Mouse (Mus musculus) MEL (cell line): ENCODE results near the gene Itln1. TPM values are rescaled to one million over a fixed set of nuclear protein-coding genes. Genes with fewer than 3 reads are reported as not detected.

Experiments
- DNase-seq: peaks from one replicate; pipeline ENCODE4 v3.0.0; 2011; ENCODE audit warnings: low read depth, low spot score
- H3K27ac ChIP-seq: 2 replicates; pipeline ENCODE4 v1.5.1; 2012; ENCODE audit warnings: low read depth, mild to moderate bottlenecking, control low read depth, low read length, moderate library complexity; ENCODE audit not compliant: control insufficient read depth
- H3K27me3 ChIP-seq, 2 experiments: fragments of 150-350 bp in 1 of 2; sonication (generic) in 1 of 2; 2 replicates each; pipeline ENCODE4 v1.6.1; 2012; ENCODE audit warnings: low read length in 2 of 2, mild to moderate bottlenecking in 2 of 2, improper control_type of control experiment in 1 of 2, moderate library complexity in 1 of 2; ENCODE audit not compliant: insufficient read depth in 2 of 2, control insufficient read depth in 1 of 2
- H3K36me3 ChIP-seq, 2 experiments: 2 replicates each; pipeline ENCODE4 v1.6.1; 2012 to 2014; ENCODE audit warnings: low read length in 2 of 2, improper control_type of control experiment in 1 of 2, inconsistent platforms in 1 of 2, mild to moderate bottlenecking in 1 of 2; ENCODE audit not compliant: insufficient read depth in 2 of 2, control insufficient read depth in 1 of 2
- H3K4me1 ChIP-seq, 2 experiments: fragments of 150-350 bp in 1 of 2; sonication (generic) in 1 of 2; 2 replicates each; pipeline ENCODE4 v1.6.1; 2012; ENCODE audit warnings: low read length in 2 of 2, improper control_type of control experiment in 1 of 2, mild to moderate bottlenecking in 1 of 2; ENCODE audit not compliant: insufficient read depth in 2 of 2, control insufficient read depth in 1 of 2
- H3K4me3 ChIP-seq, 2 experiments: fragments of 150-350 bp in 1 of 2; sonication (generic) in 1 of 2; 2 replicates each; pipeline ENCODE4 v1.5.1; 2012; ENCODE audit warnings: low read depth in 2 of 2, low read length in 2 of 2, mild to moderate bottlenecking in 2 of 2, moderate library complexity in 2 of 2, control low read depth in 1 of 2, improper control_type of control experiment in 1 of 2; ENCODE audit not compliant: control insufficient read depth in 1 of 2, insufficient read depth in 1 of 2
- H3K79me2 ChIP-seq: 2 replicates; pipeline ENCODE4 v1.6.1; 2012; ENCODE audit warnings: mild to moderate bottlenecking, low read length, moderate library complexity; ENCODE audit not compliant: control insufficient read depth, poor library complexity, insufficient read depth
- H3K9ac ChIP-seq: 2 replicates; pipeline ENCODE4 v1.6.1; 2012; ENCODE audit warnings: low read depth, mild to moderate bottlenecking, control low read depth, low read length, moderate library complexity; ENCODE audit not compliant: control insufficient read depth, poor library complexity, severe bottlenecking
- H3K9me3 ChIP-seq: fragments of 150-350 bp; sonication (generic); replicated peaks from 2 replicates; pipeline ENCODE4 v1.6.1; 2012; ENCODE audit warnings: mild to moderate bottlenecking, low read length, improper control_type of control experiment, moderate library complexity; ENCODE audit not compliant: insufficient read depth
- CHD2 ChIP-seq: IDR thresholded peaks from 2 replicates; pipeline ENCODE4 v1.6.1; 2011; ENCODE audit warnings: low read length, improper control_type of control experiment
- HCFC1 ChIP-seq: IDR thresholded peaks from 2 replicates; pipeline ENCODE4 v1.6.1; 2012; ENCODE audit warnings: low read depth, mild to moderate bottlenecking, inconsistent platforms, low read length, improper control_type of control experiment, moderate library complexity
- JUND ChIP-seq: IDR thresholded peaks from 2 replicates; pipeline ENCODE4 v1.6.1; 2011; ENCODE audit warnings: low read depth, mild to moderate bottlenecking, improper control_type of control experiment, low read length
- KAT2A ChIP-seq: conservative IDR thresholded peaks from 2 replicates; pipeline ENCODE4 v1.6.1; 2012; ENCODE audit warnings: low read depth, low read length, improper control_type of control experiment, inconsistent platforms
- MXI1 ChIP-seq: IDR thresholded peaks from 2 replicates; pipeline ENCODE4 v1.6.1; 2011; ENCODE audit warnings: mild to moderate bottlenecking, low read depth, low read length, improper control_type of control experiment
- POLR2AphosphoS2 ChIP-seq: IDR thresholded peaks from 2 replicates; pipeline ENCODE4 v1.6.1; 2011; ENCODE audit warnings: low read length, improper control_type of control experiment
- SIN3A ChIP-seq: IDR thresholded peaks from 2 replicates; pipeline ENCODE4 v1.6.1; 2012; ENCODE audit warnings: low read length, improper control_type of control experiment, inconsistent platforms
- TCF12 ChIP-seq: IDR thresholded peaks from 2 replicates; pipeline ENCODE4 v1.6.1; 2014; ENCODE audit warnings: low read depth, mild to moderate bottlenecking, inconsistent platforms, low read length, improper control_type of control experiment, moderate library complexity
- ZC3H11A ChIP-seq: IDR thresholded peaks from 2 replicates; pipeline ENCODE4 v1.6.1; 2012; ENCODE audit warnings: low read depth, mild to moderate bottlenecking, inconsistent platforms, low read length, improper control_type of control experiment
- ZMIZ1 ChIP-seq: IDR thresholded peaks from 2 replicates; pipeline ENCODE4 v1.6.1; 2012; ENCODE audit warnings: low read depth, mild to moderate bottlenecking, inconsistent platforms, low read length, improper control_type of control experiment, moderate library complexity
- ZNF384 ChIP-seq: IDR thresholded peaks from 2 replicates; pipeline ENCODE4 v1.6.1; 2012; ENCODE audit warnings: low read depth, mild to moderate bottlenecking, inconsistent platforms, low read length, improper control_type of control experiment
- polyA plus RNA-seq, 2 experiments: library from polyadenylated mRNA; stranded (reverse) in 1 of 2; unstranded in 1 of 2; fragments of >175 nt in 1 of 2; fragments of >200 nt in 1 of 2; gene quantifications; 2 replicates each; pipeline versions ENCODE4 v1.2.1 to v1.2.4; 2012; ENCODE audit warnings: low replicate concordance in 2 of 2, low read depth in 1 of 2; ENCODE audit not compliant: insufficient read length in 2 of 2, insufficient read depth in 1 of 2, missing spikeins in 1 of 2
- total RNA-seq: library from RNA; depleted of rRNA; stranded (reverse); fragments of 300-350 nt; gene quantifications from 2 replicates; pipeline ENCODE4 v1.2.3, GENCODE M21; 2012; rRNA removed

The Itln1 gene
- total and polyA plus RNA-seq, 3 experiments, result not detected

- Histone ChIP-seq H3K79me2 (no peaks in the 10 kb centered on the region), H3K4me3 (no peak overlapping the region), H3K36me3 (peaks cover 0 to 26% of the 10 kb centered on the region in 2 experiments; a peak in 2 of 4 replicates), H3K9me3 (no peaks in the 10 kb centered on the region), H3K4me1 (peaks cover 14 to 34% of the 10 kb centered on the region in 2 experiments), H3K27me3 (no peaks in the 10 kb centered on the region), H3K27ac (no peak overlapping the region), H3K9ac (peak overlapping the region; percentile 33; the same call in 1 of the 2 replicates)
- DNase-seq, result no peak
- no peak for TF ChIP-seq MXI1
- TF ChIP-seq POLR2AphosphoS2, result no peak
- no peak for TF ChIP-seq CHD2
- TF ChIP-seq TCF12, result no peak
- TF ChIP-seq ZC3H11A, result no peak
- TF ChIP-seq ZNF384, result no peak
- TF ChIP-seq JUND, result no peak
- TF ChIP-seq KAT2A, result no peak
- no peak for TF ChIP-seq ZMIZ1
- no peak for TF ChIP-seq SIN3A
- TF ChIP-seq HCFC1, result no peak
Observed at GRCm38 (mm10) chr1:171469678-171470077, 65.4 kb downstream of the Itln1 start.

Other genes with a start within 250 kb of the Itln1 start
- 10.0 and 11.3 TPM in 2 replicates for gene Usp21, start 247.3 kb downstream of the Itln1 start, total RNA-seq
- 10 to 100 TPM in 1 of 2 experiments, not detected in 1; 66.4 TPM for gene Usp21, start 247.3 kb downstream of the Itln1 start, polyA plus RNA-seq
- 100 and 101 TPM in 2 replicates for gene Ufc1, start 240.3 kb downstream of the Itln1 start, total RNA-seq
- 100 to 1,000 TPM in 1 of 2 experiments, 10 to 100 TPM in 1; 71.0 to 408 TPM for gene Ufc1, start 240.3 kb downstream of the Itln1 start, polyA plus RNA-seq
- 24.9 and 28.7 TPM in 2 replicates for gene Dedd, start 206.1 kb downstream of the Itln1 start, total RNA-seq
- 10 to 100 TPM in 1 of 2 experiments, not detected in 1; 44.9 TPM for gene Dedd, start 206.1 kb downstream of the Itln1 start, polyA plus RNA-seq
- 17.9 and 20.0 TPM in 2 replicates for gene Nit1, start 189.6 kb downstream of the Itln1 start, total RNA-seq
- 10 to 100 TPM in 1 of 2 experiments, not detected in 1; 26.3 TPM for gene Nit1, start 189.6 kb downstream of the Itln1 start, polyA plus RNA-seq
- 33.8 and 36.2 TPM in 2 replicates for gene Pfdn2, start 189.6 kb downstream of the Itln1 start, total RNA-seq
- 100 to 1,000 TPM in 1 of 2 experiments, not detected in 1; 329 TPM for gene Pfdn2, start 189.6 kb downstream of the Itln1 start, polyA plus RNA-seq
- 0.08 and 0.10 TPM in 2 replicates for gene Klhdc9, start 174.5 kb downstream of the Itln1 start, total RNA-seq
- not detected for gene Klhdc9, start 174.5 kb downstream of the Itln1 start, polyA plus RNA-seq
- gene Nectin4, start 165.2 kb downstream of the Itln1 start, total RNA-seq, result 0.04 TPM in 1 of 2 replicates, not detected in the other
- gene Nectin4, start 165.2 kb downstream of the Itln1 start, polyA plus RNA-seq, result under 1 TPM in 1 of 2 experiments, not detected in 1; 0.15 TPM
- 31.0 and 31.5 TPM in 2 replicates for gene Arhgap30, start 146.3 kb downstream of the Itln1 start, total RNA-seq
- 10 to 100 TPM in 1 of 2 experiments, not detected in 1; 41.2 TPM for gene Arhgap30, start 146.3 kb downstream of the Itln1 start, polyA plus RNA-seq
- gene Usf1, start 124.0 kb downstream of the Itln1 start, total RNA-seq, result 50.0 and 56.0 TPM in 2 replicates
- gene Usf1, start 124.0 kb downstream of the Itln1 start, polyA plus RNA-seq, result 10 to 100 TPM in 1 of 2 experiments, not detected in 1; 55.0 TPM
- gene Tstd1, start 116.4 kb downstream of the Itln1 start, total RNA-seq, result 0.49 and 0.50 TPM in 2 replicates
- 1 to 10 TPM in 1 of 2 experiments, not detected in 1; 1.4 TPM for gene Tstd1, start 116.4 kb downstream of the Itln1 start, polyA plus RNA-seq
- gene F11r, start 97.8 kb downstream of the Itln1 start, total RNA-seq, result 0.31 and 0.42 TPM in 2 replicates
- 1 to 10 TPM in 1 of 2 experiments, not detected in 1; 1.8 TPM for gene F11r, start 97.8 kb downstream of the Itln1 start, polyA plus RNA-seq
- gene Alyref2, start 31.8 kb downstream of the Itln1 start, total RNA-seq, result 4.6 and 5.5 TPM in 2 replicates
- gene Alyref2, start 31.8 kb downstream of the Itln1 start, polyA plus RNA-seq, result 1 to 10 TPM in 1 of 2 experiments, not detected in 1; 8.8 TPM
- gene Cd244a, start 23.9 kb upstream of the Itln1 start, total RNA-seq, result not detected in 2 replicates
- not detected for gene Cd244a, start 23.9 kb upstream of the Itln1 start, polyA plus RNA-seq
- not detected in 2 replicates for gene Ly9, start 72.1 kb upstream of the Itln1 start, total RNA-seq
- gene Ly9, start 72.1 kb upstream of the Itln1 start, polyA plus RNA-seq, result under 1 TPM in 1 of 2 experiments, not detected in 1; 0.25 TPM
- gene Slamf7, start 117.7 kb upstream of the Itln1 start, total RNA-seq, result not detected in 2 replicates
- not detected for gene Slamf7, start 117.7 kb upstream of the Itln1 start, polyA plus RNA-seq
- gene Cd48, start 146.7 kb upstream of the Itln1 start, total RNA-seq, result 84.6 and 108 TPM in 2 replicates
- gene Cd48, start 146.7 kb upstream of the Itln1 start, polyA plus RNA-seq, result 10 to 100 TPM in 1 of 2 experiments, not detected in 1; 64.6 TPM
- 0.72 and 0.73 TPM in 2 replicates for gene Slamf1, start 231.8 kb upstream of the Itln1 start, total RNA-seq
- 1 to 10 TPM in 1 of 2 experiments, not detected in 1; 1.3 TPM for gene Slamf1, start 231.8 kb upstream of the Itln1 start, polyA plus RNA-seq